ENCODE assay signal across 16 mouse cellular contexts in genomic region chr6:51075026-51075425, GRCm38 (mm10).
DNase-seq lines count a peak whose midpoint lies in the region; ATAC-seq lines count a peak whose summit lies in the region.
"Had no signal": no experiment of that assay in that cellular context is flagged by ENCODE, and none has a peak within 500 bp of the region (broad histone marks: within the 10 kb centered on the region; RNA-seq: fewer than 3 reads in every experiment).

No protein-coding gene starts in this region.

- no peak overlapping the region for H3K4me2 ChIP-seq in forebrain, embryonic 16.5 days (ENCODE audit: low read length)
- H3K4me2 ChIP-seq in forebrain, embryonic 14.5 days (ENCODE audit: low read length) = no peak overlapping the region
- H3K4me2 ChIP-seq in limb, embryonic 13.5 days (replicated peaks) = no peak overlapping the region
- H3K4me2 ChIP-seq: neural tube, embryonic 15.5 days had no signal

- H3K36me3 ChIP-seq in forebrain, embryonic 10.5 days (replicated peaks) = no peaks in the 10 kb centered on the region
- no peaks in the 10 kb centered on the region for H3K36me3 ChIP-seq in forebrain, embryonic 16.5 days (ENCODE audit: control insufficient read depth, insufficient read depth)
- no peaks in the 10 kb centered on the region for H3K36me3 ChIP-seq in forebrain, embryonic 14.5 days (ENCODE audit: control insufficient read depth, insufficient read depth, low read length)
- H3K36me3 ChIP-seq in limb, embryonic 13.5 days = no peaks in the 10 kb centered on the region
- H3K36me3 ChIP-seq: neural tube, embryonic 15.5 days had no signal

- no peak overlapping the region for H3K9ac ChIP-seq in forebrain, embryonic 16.5 days (replicated peaks; ENCODE audit: low read depth, low read length)
- no peak overlapping the region for H3K9ac ChIP-seq in forebrain, embryonic 14.5 days (ENCODE audit: low read length)
- no peak overlapping the region for H3K9ac ChIP-seq in limb, embryonic 13.5 days
- H3K9ac ChIP-seq: neural tube, embryonic 15.5 days had no signal

- H3K4me3 ChIP-seq in forebrain, embryonic 10.5 days = no peak overlapping the region
- no peak overlapping the region for H3K4me3 ChIP-seq in forebrain, embryonic 16.5 days (replicated peaks; ENCODE audit: low read length)
- H3K4me3 ChIP-seq in forebrain, embryonic 14.5 days (ENCODE audit: low read depth, low read length) = no peak overlapping the region
- no peak overlapping the region for H3K4me3 ChIP-seq in limb, embryonic 13.5 days
- H3K4me3 ChIP-seq: heart, adult 2 months; layer of hippocampus, adult 2 months; neural tube, embryonic 15.5 days had no signal

- ATAC-seq in forebrain, embryonic 16.5 days = no peak
- no peak for ATAC-seq in forebrain, embryonic 14.5 days
- no peak for ATAC-seq in limb, embryonic 13.5 days (ENCODE audit: low FRiP score, low read depth)

- WGBS in forebrain, embryonic 10.5 days = 90% methylated on average over 8 of the region's 8 CpGs
- WGBS in forebrain, embryonic 16.5 days = 63% methylated on average over 8 of the region's 8 CpGs
- WGBS in forebrain, embryonic 14.5 days = 67% methylated on average over 8 of the region's 8 CpGs
- WGBS in limb, embryonic 13.5 days = 73% methylated on average over 8 of the region's 8 CpGs

- H3K27me3 ChIP-seq in forebrain, embryonic 10.5 days (ENCODE audit: poor library complexity, severe bottlenecking) = 0 out of 2 replicates have a peak, but pooled peaks cover 11% of the 10 kb centered on the region
- no peaks in the 10 kb centered on the region for H3K27me3 ChIP-seq in forebrain, embryonic 16.5 days (replicated peaks; ENCODE audit: control insufficient read depth, insufficient read depth, low read length)
- no peaks in the 10 kb centered on the region for H3K27me3 ChIP-seq in forebrain, embryonic 14.5 days (replicated peaks; ENCODE audit: control insufficient read depth, insufficient read depth, low read length)
- H3K27me3 ChIP-seq in limb, embryonic 13.5 days = peaks cover 21% of the 10 kb centered on the region
- H3K27me3 ChIP-seq: neural tube, embryonic 15.5 days had no signal

- no peaks in the 10 kb centered on the region for H3K9me3 ChIP-seq in forebrain, embryonic 10.5 days
- no peaks in the 10 kb centered on the region for H3K9me3 ChIP-seq in forebrain, embryonic 16.5 days (ENCODE audit: control insufficient read depth, low read length)
- no peaks in the 10 kb centered on the region for H3K9me3 ChIP-seq in forebrain, embryonic 14.5 days (replicated peaks; ENCODE audit: control insufficient read depth, low read length)
- no peaks in the 10 kb centered on the region for H3K9me3 ChIP-seq in limb, embryonic 13.5 days
- H3K9me3 ChIP-seq: neural tube, embryonic 15.5 days had no signal

- H3K27ac ChIP-seq in forebrain, embryonic 10.5 days = peak overlapping the region; percentile 89
- H3K27ac ChIP-seq in forebrain, embryonic 16.5 days (ENCODE audit: low read length) = no peak overlapping the region
- peak overlapping the region; percentile 29; the same call in 1 of the 2 replicates for H3K27ac ChIP-seq in forebrain, embryonic 14.5 days (ENCODE audit: low read depth, low read length)
- H3K27ac ChIP-seq in limb, embryonic 13.5 days = peak overlapping the region; percentile 63
- H3K27ac ChIP-seq: heart, adult 2 months; layer of hippocampus, adult 2 months; neural tube, embryonic 15.5 days had no signal

- no peak for DNase-seq in forebrain, embryonic 10.5 days (ENCODE audit: extremely low spot score, low spot score)
- peak; percentile 39 for DNase-seq in lung, postnatal 10 days
- DNase-seq in lung, postnatal 14 days = no peak
- DNase-seq in forebrain, embryonic 14.5 days (ENCODE audit: low spot score) = no peak
- no peak for DNase-seq in liver
- DNase-seq in cerebellum, adult 9-10 months = no peak
- DNase-seq: adrenal gland, postnatal 10 days; cerebellum, adult 2 months; gastrocnemius, postnatal 10 days; heart, adult 2 months; retina, postnatal 1 day; thymus, postnatal 25 days had no signal

- peaks cover 80% of the 10 kb centered on the region for H3K4me1 ChIP-seq in forebrain, embryonic 10.5 days
- H3K4me1 ChIP-seq in forebrain, embryonic 16.5 days (replicated peaks; ENCODE audit: control insufficient read depth, insufficient read depth, low read length) = peaks cover 35% of the 10 kb centered on the region
- H3K4me1 ChIP-seq in forebrain, embryonic 14.5 days (ENCODE audit: control insufficient read depth, insufficient read depth, low read length) = peaks cover 34% of the 10 kb centered on the region
- H3K4me1 ChIP-seq in limb, embryonic 13.5 days = peaks cover 43% of the 10 kb centered on the region
